Mouse (Mus musculus) left cerebral cortex, postnatal 4 days (tissue): ENCODE data around the gene Map2k1. TPM values are rescaled to one million over a fixed set of nuclear protein-coding genes. Genes with fewer than 3 reads are reported as not detected.
"Not testable (repeated sequence)": the region's sequence is repeated elsewhere in the genome, so short reads cannot be mapped to it uniquely, and the experiment has no call there.

Experiments used
- DNase-seq: peaks from one replicate; pipeline ENCODE4 v3.0.0-alpha.2; 2022
- intact Hi-C: fragments of 180-260 bp; cut with DNase I; formaldehyde crosslinking; loops from one replicate; pipeline ENCODE4 v1.15.1; 2025
- total RNA-seq, 2 experiments: library from RNA; stranded (reverse); gene quantifications; 2 replicates each; pipeline ENCODE4 v1.2.3; 2021

Gene Map2k1
- total RNA-seq, 2 experiments from 2014 or later = 65.3 to 70.6 TPM

GRCm38 (mm10) chr9:64216641-64217040 lies 36.8 kb downstream of the Map2k1 start:
- intact Hi-C loops = no loop called here
- DNase-seq = no peak

GRCm38 (mm10) chr9:64216090-64216489 lies 37.3 kb downstream of the Map2k1 start:
- DNase-seq = no peak
- intact Hi-C loops = no loop called here

GRCm38 (mm10) chr9:64214452-64214851 lies 39.0 kb downstream of the Map2k1 start:
- no peak for DNase-seq
- intact Hi-C loops = no loop called here

GRCm38 (mm10) chr9:64207509-64208084 lies 45.8 kb downstream of the Map2k1 start:
- no peak for DNase-seq
- intact Hi-C loops = loop anchor here (10.0 kb wide), 1 partner anchor 47 kb away; the partner anchor contains the start of gene Map2k1

- DNase-seq = no peak
- intact Hi-C loops = loop anchor here (10.0 kb wide), 1 partner anchor 52 kb away; the partner anchor contains the start of gene Map2k1
Measured at GRCm38 (mm10) chr9:64202866-64203265, 50.6 kb downstream of the Map2k1 start.

GRCm38 (mm10) chr9:64202331-64202730 lies 51.1 kb downstream of the Map2k1 start:
- intact Hi-C loops = loop anchor here (10.0 kb wide), 1 partner anchor 52 kb away; the partner anchor contains the start of gene Map2k1
- no peak for DNase-seq

- intact Hi-C loops = loop anchor here (10.0 kb wide), 1 partner anchor 55 kb away; the partner anchor contains the start of gene Map2k1
Measured at GRCm38 (mm10) chr9:64199897-64200296, 53.5 kb downstream of the Map2k1 start.

GRCm38 (mm10) chr9:64198763-64199418 lies 54.5 kb downstream of the Map2k1 start:
- intact Hi-C loops, DNase-seq: not testable (repeated sequence)

More at GRCm38 (mm10) chr9:64199897-64200296, 53.5 kb downstream of the Map2k1 start:
- no peak for DNase-seq

GRCm38 (mm10) chr9:64198068-64198762 lies 55.2 kb downstream of the Map2k1 start:
- DNase-seq = no peak
- intact Hi-C loops = no loop called here

GRCm38 (mm10) chr9:64197524-64197923 lies 55.9 kb downstream of the Map2k1 start:
- intact Hi-C loops = no loop called here

GRCm38 (mm10) chr9:64195554-64195953 lies 57.9 kb downstream of the Map2k1 start:
- intact Hi-C loops = no loop called here
- DNase-seq = no peak

More at GRCm38 (mm10) chr9:64197524-64197923, 55.9 kb downstream of the Map2k1 start:
- no peak for DNase-seq

- intact Hi-C loops = no loop called here
- DNase-seq = no peak
Measured at GRCm38 (mm10) chr9:64193879-64194278, 59.6 kb downstream of the Map2k1 start.

- intact Hi-C loops = no loop called here
Measured at GRCm38 (mm10) chr9:64184166-64184840, 69.1 kb downstream of the Map2k1 start.

GRCm38 (mm10) chr9:64183295-64183694 lies 70.1 kb downstream of the Map2k1 start:
- intact Hi-C loops, DNase-seq: not testable (repeated sequence)

More at GRCm38 (mm10) chr9:64184166-64184840, 69.1 kb downstream of the Map2k1 start:
- DNase-seq = no peak

GRCm38 (mm10) chr9:64178974-64179646 lies 74.3 kb downstream of the Map2k1 start, which contains the start of gene Snapc5:
Snapc5 (plus strand) TSS chr9:64179274.
- intact Hi-C loops = loop anchor here (5.0 kb wide), 1 partner anchor 73 kb away; the partner anchor contains the start of gene Map2k1
- peak; percentile 91 for DNase-seq

- no peak for DNase-seq
- intact Hi-C loops = loop anchor here (5.0 kb wide), 1 partner anchor 74 kb away; the partner anchor contains the start of gene Map2k1
Measured at GRCm38 (mm10) chr9:64178610-64178973, 74.8 kb downstream of the Map2k1 start.

- intact Hi-C loops = loop anchor here (5.0 kb wide), 1 partner anchor 77 kb away; the partner anchor contains the start of gene Map2k1
- DNase-seq = no peak
Measured at GRCm38 (mm10) chr9:64175378-64175777, 78.1 kb downstream of the Map2k1 start.

GRCm38 (mm10) chr9:64174766-64175165 lies 78.7 kb downstream of the Map2k1 start:
- no peak for DNase-seq
- intact Hi-C loops = loop anchor here (5.0 kb wide), 1 partner anchor 78 kb away; the partner anchor contains the start of gene Map2k1

- intact Hi-C loops = no loop called here
- DNase-seq = no peak
Measured at GRCm38 (mm10) chr9:64174341-64174740, 79.1 kb downstream of the Map2k1 start.
